Mouse (Mus musculus) CH12.LX (cell line): ENCODE results near the gene Fasl. TPM values are rescaled to one million over a fixed set of nuclear protein-coding genes. Genes with fewer than 3 reads are reported as not detected.

Experiments used
- DNase-seq: peaks from one replicate; pipeline ENCODE4 v3.0.0-alpha.2; 2013; ENCODE audit errors: extremely low read depth
- H3K27ac ChIP-seq: 2 replicates; pipeline ENCODE4 v1.5.1; 2012; ENCODE audit warnings: low read depth, mild to moderate bottlenecking, control low read depth, moderate library complexity; ENCODE audit not compliant: insufficient read depth
- H3K27me3 ChIP-seq: replicated peaks from 2 replicates; pipeline ENCODE3; 2012; ENCODE audit warnings: inconsistent platforms
- H3K36me3 ChIP-seq, 2 experiments: replicated peaks in 1 of 2; 2 replicates each; pipeline versions ENCODE3 to v1.6.1; 2012; ENCODE audit warnings: inconsistent platforms in 1 of 2, low read length in 1 of 2, mild to moderate bottlenecking in 1 of 2, mixed read lengths in 1 of 2, moderate library complexity in 1 of 2; ENCODE audit not compliant: control insufficient read depth in 1 of 2, insufficient read depth in 1 of 2
- H3K4me1 ChIP-seq, 2 experiments: 2 replicates each; pipeline ENCODE4 v1.6.1; 2012; ENCODE audit warnings: inconsistent platforms in 1 of 2, moderate library complexity in 1 of 2; ENCODE audit not compliant: insufficient read depth in 2 of 2, control insufficient read depth in 1 of 2
- H3K4me2 ChIP-seq: 2 replicates; pipeline ENCODE4 v1.6.1; 2012; ENCODE audit warnings: low read depth, mild to moderate bottlenecking, control low read depth; ENCODE audit not compliant: poor library complexity, insufficient read depth, severe bottlenecking
- H3K4me3 ChIP-seq, 3 experiments: fragments of 150-350 bp in 1 of 3; sonication (generic) in 1 of 3; replicated peaks in 1 of 3; 2 replicates each; pipeline versions ENCODE3 to v1.5.1; 2011 to 2012; ENCODE audit warnings: low read depth in 2 of 3, low read length in 2 of 3, mild to moderate bottlenecking in 2 of 3, moderate library complexity in 2 of 3, control low read depth in 1 of 3, improper control_type of control experiment in 1 of 3, inconsistent platforms in 1 of 3, mixed read lengths in 1 of 3; ENCODE audit not compliant: poor library complexity in 1 of 3
- H3K79me2 ChIP-seq: replicated peaks from 2 replicates; pipeline ENCODE4 v1.6.1; 2012; ENCODE audit warnings: mild to moderate bottlenecking, moderate library complexity; ENCODE audit not compliant: control insufficient read depth, poor library complexity, insufficient read depth, severe bottlenecking; ENCODE audit errors: extremely low read depth
- H3K9ac ChIP-seq: 2 replicates; pipeline ENCODE4 v1.6.1; 2012; ENCODE audit warnings: low read depth, mild to moderate bottlenecking, control low read depth, moderate library complexity; ENCODE audit not compliant: insufficient read depth
- H3K9me3 ChIP-seq: replicated peaks from 2 replicates; pipeline ENCODE3; 2012; ENCODE audit warnings: low read length, inconsistent platforms, mixed read lengths
- BHLHE40 ChIP-seq: IDR thresholded peaks from 2 replicates; pipeline ENCODE4 v1.6.1; 2011; ENCODE audit warnings: mild to moderate bottlenecking, low read depth, low read length, improper control_type of control experiment
- CTCF ChIP-seq, 2 experiments: IDR thresholded peaks in 1 of 2; conservative IDR thresholded peaks in 1 of 2; 2 replicates each; pipeline ENCODE4 v1.5.1; 2011 to 2012; ENCODE audit warnings: low read depth in 2 of 2, low read length in 2 of 2, improper control_type of control experiment in 1 of 2, inconsistent platforms in 1 of 2, mild to moderate bottlenecking in 1 of 2, moderate library complexity in 1 of 2
- EP300 ChIP-seq: IDR thresholded peaks from 2 replicates; pipeline ENCODE4 v1.6.1; 2011; ENCODE audit warnings: low read length, improper control_type of control experiment
- HCFC1 ChIP-seq: IDR thresholded peaks from 2 replicates; pipeline ENCODE4 v1.6.1; 2012; ENCODE audit warnings: low read depth, mild to moderate bottlenecking, inconsistent platforms, low read length, improper control_type of control experiment
- JUN ChIP-seq: IDR thresholded peaks from 2 replicates; pipeline ENCODE4 v1.6.1; 2011; ENCODE audit warnings: low read depth, mild to moderate bottlenecking, low read length, improper control_type of control experiment, moderate library complexity; ENCODE audit not compliant: insufficient read depth
- MAX ChIP-seq: IDR thresholded peaks from 2 replicates; pipeline ENCODE4 v1.6.1; 2011; ENCODE audit warnings: low read length, improper control_type of control experiment
- NRF1 ChIP-seq: IDR thresholded peaks from 2 replicates; pipeline ENCODE4 v1.6.1; 2014; ENCODE audit warnings: low read depth, mild to moderate bottlenecking, inconsistent platforms, low read length, improper control_type of control experiment, moderate library complexity
- POLR2AphosphoS2 ChIP-seq: IDR thresholded peaks from 2 replicates; pipeline ENCODE4 v1.6.1; 2011; ENCODE audit warnings: low read depth, low read length, improper control_type of control experiment
- RCOR1 ChIP-seq: conservative IDR thresholded peaks from 2 replicates; pipeline ENCODE4 v1.6.1; 2012; ENCODE audit warnings: low read depth, mild to moderate bottlenecking, inconsistent platforms, low read length, improper control_type of control experiment
- USF1 ChIP-seq: IDR thresholded peaks from 2 replicates; pipeline ENCODE4 v1.6.1; 2014; ENCODE audit warnings: low read depth, mild to moderate bottlenecking, inconsistent platforms, low read length, improper control_type of control experiment
- USF2 ChIP-seq: conservative IDR thresholded peaks from 2 replicates; pipeline ENCODE4 v1.6.1; 2011; ENCODE audit warnings: low read depth, low read length, improper control_type of control experiment
- ZKSCAN1 ChIP-seq: IDR thresholded peaks from 2 replicates; pipeline ENCODE4 v1.6.1; 2012; ENCODE audit warnings: low read depth, inconsistent platforms, low read length, improper control_type of control experiment, borderline replicate concordance
- ZNF384 ChIP-seq: IDR thresholded peaks from 2 replicates; pipeline ENCODE4 v1.6.1; 2012; ENCODE audit warnings: low read depth, low read length, improper control_type of control experiment, inconsistent platforms
- dilution Hi-C: fragments of 300-500 bp; cut with MboI; formaldehyde crosslinking; loops from 2 replicates; pipeline ENCODE4 v1.14.3; 2020; ENCODE audit warnings: low sequenced_read_pairs; ENCODE audit not compliant: extremely low pct_unique_long_range_greater_than_20kb, extremely low pct_ligation_motif_present
- in situ Hi-C: fragments of 300-500 bp; cut with MboI; formaldehyde crosslinking; loops from 3 replicates; pipeline ENCODE4 v1.14.3; 2019; ENCODE audit warnings: low sequenced_read_pairs, low pct_ligation_motif_present, low pct_unique_long_range_greater_than_20kb, mixed read lengths
- polyA plus RNA-seq: library from polyadenylated mRNA; unstranded; fragments of >175 nt; gene quantifications from 2 replicates; pipeline ENCODE4 v1.2.1, GENCODE M21; 2012; ENCODE audit warnings: low read depth; ENCODE audit not compliant: insufficient read length
- total RNA-seq, 2 experiments: library from RNA; depleted of rRNA; stranded (reverse); fragments of 300-350 nt in 1 of 2; fragments of >200 nt in 1 of 2; gene quantifications; 2 replicates each; pipeline ENCODE4 v1.2.3; 2012 to 2014

Fasl gene
- total and polyA plus RNA-seq, 3 experiments: 0.08 to 0.32 TPM; not detected in 1

DNA sequence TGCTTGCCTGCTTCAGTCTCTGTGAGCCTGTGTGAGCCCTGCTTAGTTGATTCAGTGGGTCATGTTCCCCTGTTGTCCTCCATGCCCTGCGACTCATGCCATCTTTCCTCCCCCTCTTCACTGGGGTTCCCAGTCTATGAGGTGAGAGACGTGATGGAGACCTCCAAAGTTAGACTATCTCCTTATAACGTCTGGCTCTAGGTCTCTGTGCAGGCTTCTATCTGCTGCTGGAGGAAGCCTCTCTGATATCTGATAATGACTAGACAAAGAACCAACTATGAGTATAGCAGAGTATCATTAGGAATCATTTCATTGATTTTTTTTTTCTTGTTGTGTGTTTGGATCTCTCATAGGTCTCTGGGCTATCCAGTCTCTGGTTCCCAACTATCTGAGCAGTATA, 31.7 kb downstream of the Fasl start:
- no peaks in the 10 kb centered on the region for H3K36me3 ChIP-seq
- H3K27ac ChIP-seq: no peak overlapping the region
- H3K4me3 ChIP-seq: no peak overlapping the region
- no peaks in the 10 kb centered on the region for H3K79me2 ChIP-seq
- H3K9ac ChIP-seq: no peak overlapping the region
- peaks cover 7 to 25% of the 10 kb centered on the region in 2 experiments for H3K4me1 ChIP-seq
- DNase-seq: no peak
- H3K9me3 ChIP-seq: no peaks in the 10 kb centered on the region
- no peak overlapping the region for H3K4me2 ChIP-seq
- dilution Hi-C loops (no loop called here), in situ Hi-C loops (loop anchor here (10.0 kb wide), 1 partner anchor 48 kb away; no protein-coding TSS in a partner anchor)
- TF ChIP-seq USF2: no peak
- no peaks in the 10 kb centered on the region for H3K27me3 ChIP-seq

- TF ChIP-seq USF1: peak; percentile 32; the same call in 1 of the 2 replicates
- no peak for TF ChIP-seq ZNF384
- no peak for TF ChIP-seq RCOR1
- peak; percentile 17; the same call in 1 of the 2 replicates for TF ChIP-seq BHLHE40
- no peak for TF ChIP-seq POLR2AphosphoS2
- no peak for TF ChIP-seq NRF1
- TF ChIP-seq JUN: no peak
- no peak for TF ChIP-seq CTCF (conservative IDR thresholded peaks at IDR 0.05 in 1 of 2, IDR thresholded peaks at IDR 0.05 in 1 of 2; ENCODE audit: low read depth in 2 of 2, low read length in 2 of 2)
- no peak for TF ChIP-seq HCFC1
- TF ChIP-seq ZKSCAN1: no peak
- Histone ChIP-seq H3K36me3 (no peaks in the 10 kb centered on the region), H3K27ac (no peak overlapping the region), H3K27me3 (no peaks in the 10 kb centered on the region), H3K4me3 (no peak overlapping the region), H3K4me1 (peaks cover 4 to 28% of the 10 kb centered on the region in 2 experiments), H3K79me2 (no peaks in the 10 kb centered on the region), H3K9me3 (no peaks in the 10 kb centered on the region), H3K4me2 (no peak overlapping the region), H3K9ac (no peak overlapping the region)
- dilution Hi-C loops (no loop called here), in situ Hi-C loops (loop anchor here (10.0 kb wide), 1 partner anchor 53 kb away; no protein-coding TSS in a partner anchor)
- no peak for DNase-seq
Observed at GRCm38 (mm10) chr1:161751311-161751710, 37.0 kb downstream of the Fasl start.

GRCm38 (mm10) chr1:161750471-161751041, 37.7 kb downstream of the Fasl start:
- dilution Hi-C loops: no loop called here
- Histone ChIP-seq H3K27ac (no peak overlapping the region), H3K4me2 (no peak overlapping the region), H3K9ac (no peak overlapping the region), H3K9me3 (no peaks in the 10 kb centered on the region), H3K4me3 (no peak overlapping the region), H3K79me2 (no peaks in the 10 kb centered on the region), H3K4me1 (peaks cover 4 to 28% of the 10 kb centered on the region in 2 experiments), H3K36me3 (no peaks in the 10 kb centered on the region), H3K27me3 (no peaks in the 10 kb centered on the region)
- no peak for TF ChIP-seq EP300
- 0 out of 2 replicates have a peak, but pooled peaks have one; percentile 13 for TF ChIP-seq MAX
- peak; percentile 70 for TF ChIP-seq BHLHE40
- in situ Hi-C loops: loop anchor here (10.0 kb wide), 1 partner anchor 54 kb away; no protein-coding TSS in a partner anchor
- DNase-seq: no peak
